Mouse (Mus musculus): ENCODE results near the gene Galnt6.

Galnt6 gene

GRCm38 (mm10) chr15:100685849-100686248 is 43.3 kb downstream of the Galnt6 start:
- DNase-seq (ENCODE audit: low read depth, low spot score) = no peak

- DNase-seq (ENCODE audit: low read depth, low spot score) = peak; percentile 43
These were observed 43.9 kb downstream of the Galnt6 start for GRCm38 (mm10) chr15:100685255-100685654.

DNA sequence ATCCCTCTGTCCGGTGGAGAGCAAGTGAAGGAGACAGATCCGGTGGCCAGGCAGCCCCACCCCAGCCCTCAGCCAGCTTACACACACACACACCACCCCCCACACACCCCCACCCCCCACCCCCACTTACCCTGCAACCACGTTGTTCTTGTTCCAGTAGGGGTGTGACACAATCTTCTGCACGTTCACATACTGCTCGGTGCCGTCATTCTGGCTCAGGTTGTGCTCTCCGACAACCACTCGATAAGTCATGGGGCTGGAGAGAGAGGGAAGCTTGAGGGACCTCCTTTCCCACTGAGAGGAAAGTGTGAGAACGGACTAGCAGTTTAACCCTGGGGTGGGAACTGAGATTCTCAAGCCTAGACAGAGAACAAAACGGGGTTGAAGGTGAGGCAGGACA is 44.7 kb downstream of the Galnt6 start:
- DNase-seq (ENCODE audit: low read depth, low spot score) = no peak

DNA sequence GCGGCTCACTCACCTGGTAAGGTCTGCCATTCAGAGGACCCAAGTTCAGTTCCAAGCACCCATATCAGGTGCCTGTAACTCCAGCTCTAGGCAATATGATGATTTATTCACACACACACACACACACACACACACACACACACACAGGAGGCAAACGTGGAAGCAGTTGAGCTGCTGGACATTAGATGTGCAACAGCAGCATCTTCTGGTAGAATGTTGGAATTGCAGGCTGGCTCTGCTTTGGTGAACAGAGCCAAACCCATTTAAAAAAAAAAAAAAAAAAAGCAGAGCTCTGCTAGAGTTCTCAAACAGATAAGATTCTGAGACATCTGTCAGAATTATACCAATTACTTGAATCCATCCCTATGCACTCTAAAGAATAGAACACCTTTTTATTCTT is 46.1 kb downstream of the Galnt6 start:
- DNase-seq (ENCODE audit: low read depth, low spot score) = peak; percentile 95

GRCm38 (mm10) chr15:100681770-100682169 is 47.4 kb downstream of the Galnt6 start:
- DNase-seq (ENCODE audit: low read depth, low spot score) = no peak

DNA sequence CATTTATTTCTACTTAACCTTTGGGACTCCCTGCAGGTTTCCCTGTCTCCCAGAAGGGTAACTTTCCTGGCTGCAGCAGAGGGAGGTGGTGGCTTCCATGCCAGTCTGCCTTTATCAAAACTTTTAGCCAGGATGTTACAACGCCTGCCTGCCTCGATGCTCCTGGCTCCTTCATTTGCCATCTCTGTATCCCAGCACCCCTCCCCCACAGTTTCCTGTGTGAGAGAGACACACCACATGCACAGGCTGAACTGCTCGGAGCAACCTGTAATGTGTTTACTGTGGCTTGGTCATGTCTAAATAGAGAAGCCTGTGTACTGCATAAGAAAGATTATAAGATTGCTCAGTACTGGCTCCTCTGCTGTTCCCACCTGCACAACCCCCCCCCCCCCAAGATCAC is 48.8 kb downstream of the Galnt6 start:
- no peak for DNase-seq (ENCODE audit: low read depth, low spot score)

GRCm38 (mm10) chr15:100679005-100679404 is 50.2 kb downstream of the Galnt6 start:
- DNase-seq (ENCODE audit: low read depth, low spot score) = no peak

GRCm38 (mm10) chr15:100678581-100678980 is 50.6 kb downstream of the Galnt6 start:
- no peak for DNase-seq (ENCODE audit: low read depth, low spot score)

DNA sequence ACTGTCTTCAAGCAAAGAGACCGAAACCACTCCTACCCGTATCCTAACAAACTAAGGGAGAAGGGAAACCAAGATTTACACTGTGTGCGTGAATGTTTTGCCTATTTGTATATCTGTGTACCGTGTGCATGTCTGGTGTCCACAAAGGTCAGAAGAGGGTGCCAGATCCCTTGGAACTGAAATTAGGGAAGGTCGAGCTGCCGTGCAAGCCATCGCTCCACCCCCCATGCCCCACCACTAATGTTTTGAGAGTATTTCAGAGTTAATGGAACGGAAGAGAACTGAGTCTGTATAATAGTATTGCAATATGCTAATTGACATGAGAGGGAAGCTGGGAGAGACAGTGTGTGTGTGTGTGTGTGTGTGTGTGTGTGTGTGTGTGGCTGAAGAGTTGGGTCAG is 51.5 kb downstream of the Galnt6 start:
- no peak for DNase-seq (ENCODE audit: low read depth, low spot score)

DNA sequence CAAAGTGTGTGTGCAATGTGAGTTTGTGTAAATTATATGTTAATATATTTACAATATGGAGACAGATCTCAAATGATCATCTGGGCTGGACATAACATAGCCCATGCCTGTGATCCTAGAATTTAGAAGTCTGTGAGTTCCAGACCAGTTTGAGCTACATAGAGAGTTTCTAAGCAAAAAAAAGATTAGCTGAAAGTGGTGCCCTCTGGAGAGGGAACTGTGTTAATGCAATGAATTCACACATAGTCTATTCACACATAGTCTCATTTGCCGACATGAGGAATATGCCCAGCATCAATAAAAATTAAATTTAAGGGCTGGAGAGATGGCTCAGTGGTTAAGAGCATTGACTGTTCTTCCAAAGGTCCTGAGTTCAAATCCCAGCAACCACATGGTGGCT is 52.7 kb downstream of the Galnt6 start:
- DNase-seq (ENCODE audit: low read depth, low spot score) = peak; percentile 43

- DNase-seq (ENCODE audit: low read depth, low spot score) = no peak
These were observed 53.7 kb downstream of the Galnt6 start for GRCm38 (mm10) chr15:100675486-100675885.

DNA sequence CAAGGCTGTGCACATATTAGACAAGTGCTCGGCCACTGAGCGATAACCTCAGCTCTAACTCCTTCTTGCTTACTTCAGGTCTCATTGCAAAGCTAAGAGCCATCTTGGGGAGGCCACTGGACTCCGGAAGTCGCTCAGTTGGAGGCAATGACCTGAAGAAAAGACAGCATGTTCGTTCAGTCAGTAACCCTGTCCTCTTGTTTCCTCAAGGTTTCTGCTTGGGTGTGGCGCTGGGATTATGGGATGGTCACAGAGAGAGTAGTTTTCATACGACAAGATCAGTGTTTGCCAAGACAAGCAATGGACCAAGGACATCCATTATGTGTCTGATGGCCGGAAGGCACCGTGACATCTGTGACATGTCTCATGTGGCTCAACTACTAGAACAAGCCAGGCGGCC is 54.6 kb downstream of the Galnt6 start:
- DNase-seq (ENCODE audit: low read depth, low spot score) = no peak

GRCm38 (mm10) chr15:100673585-100674391 is 55.4 kb downstream of the Galnt6 start:
- DNase-seq (ENCODE audit: low read depth, low spot score) = no peak

DNA sequence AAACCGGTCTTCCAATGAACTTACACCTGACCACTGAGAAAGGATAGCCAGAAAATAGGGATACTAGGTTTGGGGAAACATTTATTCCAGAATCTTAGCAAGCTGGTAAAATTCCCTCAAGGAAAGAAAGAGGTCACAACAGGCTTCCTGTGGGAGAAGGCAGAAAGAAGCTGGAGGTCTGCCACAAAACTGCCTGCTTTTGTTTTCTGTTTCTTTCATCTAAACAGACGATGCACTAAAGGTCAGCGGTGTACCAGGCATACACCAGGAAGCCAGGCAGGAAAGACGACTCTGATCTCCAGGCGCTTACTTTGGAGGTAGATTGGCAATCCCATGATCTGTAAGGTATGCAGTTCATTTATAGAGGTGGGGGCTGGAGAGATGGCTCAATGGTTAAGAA is 58.3 kb downstream of the Galnt6 start:
- no peak for DNase-seq (ENCODE audit: low read depth, low spot score)

GRCm38 (mm10) chr15:100670004-100670403 is 59.2 kb downstream of the Galnt6 start:
- DNase-seq (ENCODE audit: low read depth, low spot score) = peak; percentile 78

GRCm38 (mm10) chr15:100669337-100669736 is 59.8 kb downstream of the Galnt6 start, which contains the start of gene Bin2:
TSS of gene Bin2 (minus strand) at chr15:100669553.
- DNase-seq (ENCODE audit: low read depth, low spot score) = peak; percentile 90

DNA sequence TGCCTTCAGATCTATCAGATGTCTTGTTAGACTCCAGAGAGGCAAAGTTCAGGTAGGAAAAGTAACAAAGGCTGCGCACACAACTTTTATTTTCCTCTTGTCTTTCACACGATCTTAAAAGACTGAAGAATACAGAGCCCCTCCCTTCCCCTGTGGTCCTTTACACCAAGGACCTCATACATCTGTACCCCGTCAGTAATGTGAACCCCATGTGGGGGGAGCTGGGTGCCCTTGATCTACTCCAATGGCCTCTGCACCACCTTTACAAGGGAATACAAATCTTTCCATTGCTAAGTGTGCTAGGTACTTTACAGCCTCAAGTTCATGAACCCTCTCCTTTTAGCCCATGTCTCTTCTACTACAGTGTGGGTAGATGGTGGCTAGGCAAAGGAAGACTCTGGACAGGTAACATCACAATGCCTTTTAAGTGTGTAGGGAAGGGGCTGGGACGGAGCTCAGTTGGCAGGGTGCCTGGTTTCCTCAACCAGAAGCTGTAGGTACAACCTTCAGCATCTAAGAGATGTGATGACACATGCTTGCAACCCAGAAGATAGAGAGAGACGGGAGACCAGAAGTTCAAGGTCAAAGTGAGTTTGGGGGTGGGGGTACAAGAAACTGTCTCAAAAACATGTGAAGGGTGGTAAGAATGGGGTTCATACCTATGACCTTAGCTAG is 61.2 kb downstream of the Galnt6 start:
- DNase-seq (ENCODE audit: low read depth, low spot score) = peak; percentile 66

GRCm38 (mm10) chr15:100667420-100667819 is 61.8 kb downstream of the Galnt6 start:
- no peak for DNase-seq (ENCODE audit: low read depth, low spot score)

DNA sequence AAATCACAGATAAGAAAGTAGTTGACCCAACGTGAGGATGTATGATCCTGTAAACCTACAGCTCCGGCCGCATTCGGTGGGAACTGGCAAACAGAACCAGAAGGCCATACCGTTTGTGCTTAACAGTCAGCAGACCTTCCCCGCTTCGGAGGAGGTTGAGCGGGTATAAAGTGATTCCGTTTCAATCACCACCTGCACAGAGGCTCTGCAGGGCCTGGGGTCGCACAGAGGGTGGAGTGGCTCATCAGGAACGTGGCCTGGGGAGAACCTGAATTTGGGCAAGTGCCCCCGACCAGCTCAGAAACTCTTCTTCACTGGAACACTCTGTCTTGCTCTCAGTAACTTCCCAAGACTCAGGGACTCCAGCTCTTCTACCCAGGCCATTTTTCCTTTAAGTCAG is 62.3 kb downstream of the Galnt6 start:
- peak; percentile 26 for DNase-seq (ENCODE audit: low read depth, low spot score)

DNA sequence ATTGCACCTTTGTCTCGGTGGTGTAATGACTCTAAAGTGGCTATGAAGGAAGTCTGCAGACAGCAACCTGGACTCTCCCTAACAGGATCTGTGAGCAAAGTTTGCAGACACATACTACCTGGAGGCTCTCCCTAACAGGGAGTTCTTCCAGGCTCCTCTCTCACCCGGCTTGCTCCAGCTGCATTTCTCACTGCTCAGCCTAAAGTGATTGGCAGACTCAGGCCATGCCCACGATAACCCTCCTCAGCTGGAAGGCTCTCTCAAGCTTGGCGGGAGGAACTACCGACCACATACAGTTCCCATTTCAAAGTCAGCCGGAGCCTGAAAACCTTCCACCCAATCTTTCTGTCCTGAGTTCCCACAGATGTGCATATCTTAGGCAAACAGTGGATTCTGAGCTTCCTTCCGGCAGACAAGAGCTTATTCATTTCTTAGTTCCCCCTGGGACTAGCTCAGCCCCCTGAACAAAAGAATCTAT is 62.9 kb downstream of the Galnt6 start:
- DNase-seq (ENCODE audit: low read depth, low spot score) = peak; percentile 39

DNA sequence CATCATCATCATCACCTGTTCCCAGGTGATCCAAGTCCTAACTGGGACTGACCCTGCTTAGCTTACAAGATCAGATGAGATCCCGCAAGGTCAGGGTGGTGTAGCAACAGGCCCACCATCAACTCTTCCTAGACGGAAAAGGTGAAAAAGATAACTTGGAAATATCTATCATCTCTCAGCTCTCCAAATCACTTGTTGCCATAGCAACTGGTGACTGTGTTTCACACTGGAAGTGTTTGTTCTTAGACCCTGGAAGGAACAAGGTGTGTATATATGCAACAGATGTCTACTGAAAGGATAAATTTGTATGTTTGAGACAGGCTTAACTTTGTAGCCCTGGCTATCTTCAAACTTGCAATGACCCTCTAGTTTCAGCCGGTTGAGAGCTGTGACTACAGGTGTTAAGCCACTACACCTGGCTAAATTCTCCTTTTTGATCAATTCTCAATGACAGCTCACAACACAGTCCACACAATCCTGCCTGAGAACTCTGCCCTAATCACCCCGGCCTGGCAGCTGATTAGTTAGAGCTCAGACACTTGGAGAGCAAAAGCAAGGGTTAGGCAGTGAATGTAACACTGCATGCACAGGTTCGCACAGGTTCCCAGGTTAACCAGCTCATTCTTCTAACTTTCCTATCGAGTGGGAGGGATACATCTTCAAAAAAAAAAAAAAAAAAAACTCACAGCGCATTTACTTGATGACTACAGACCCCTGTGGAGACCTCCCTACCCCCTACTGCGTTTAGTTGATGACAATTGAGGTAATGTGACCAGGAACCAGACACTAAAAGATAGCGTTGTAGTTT is 63.6 kb downstream of the Galnt6 start:
- peak; percentile 65 for DNase-seq (ENCODE audit: low read depth, low spot score)

DNA sequence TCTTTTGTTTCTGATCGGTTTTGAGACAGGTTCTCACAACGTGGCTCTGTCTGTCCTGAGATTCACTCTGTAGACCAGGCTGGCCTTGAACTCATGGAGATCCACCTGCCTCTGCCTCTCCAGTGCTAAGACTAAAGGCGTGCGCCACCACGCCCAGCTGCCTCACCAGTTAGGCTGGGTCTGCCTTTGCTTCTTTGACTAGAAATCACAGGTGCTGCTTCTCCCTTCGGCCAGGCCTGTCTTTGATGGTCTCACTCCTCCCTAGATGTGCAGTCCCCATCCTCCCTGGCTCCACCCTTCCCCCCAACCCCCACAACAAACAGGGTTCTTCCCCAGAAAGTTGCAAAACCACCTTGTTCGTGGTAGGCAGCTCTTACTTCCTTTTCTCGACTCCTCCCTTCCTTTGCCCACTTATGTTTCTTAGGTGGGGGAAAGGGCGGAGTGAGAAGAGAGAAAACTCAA is 64.3 kb downstream of the Galnt6 start:
- peak; percentile 81 for DNase-seq (ENCODE audit: low read depth, low spot score)
